Mouse (Mus musculus) hindbrain, embryonic 10.5 days (tissue): ENCODE results near the gene Pycard. TPM values are rescaled to one million over a fixed set of nuclear protein-coding genes. Genes with fewer than 3 reads are reported as not detected.
A peak's percentile ranks its signal among the peaks of the same experiment; 100 is the strongest.
"Not testable (repeated sequence)": the region's sequence is repeated elsewhere in the genome, so short reads cannot be mapped to it uniquely, and the experiment has no call there.

Experiments used
- DNase-seq: peaks from one replicate; pipeline ENCODE4 v3.0.0-alpha.2; 2017; ENCODE audit warnings: low spot score
- H3K27ac ChIP-seq: fragments of 300-500 bp; sonication (generic); 2 replicates; pipeline ENCODE4 v1.5.1; 2016; ENCODE audit warnings: mild to moderate bottlenecking, moderate library complexity
- H3K27me3 ChIP-seq: fragments of 300-500 bp; sonication (generic); 2 replicates; pipeline ENCODE4 v1.6.1; 2016; ENCODE audit warnings: mild to moderate bottlenecking; ENCODE audit not compliant: poor library complexity, insufficient read depth, severe bottlenecking
- H3K36me3 ChIP-seq: fragments of 300-500 bp; sonication (generic); 2 replicates; pipeline ENCODE4 v1.6.1; 2016; ENCODE audit warnings: mild to moderate bottlenecking, moderate library complexity
- H3K4me1 ChIP-seq: fragments of 300-500 bp; sonication (generic); replicated peaks from 2 replicates; pipeline ENCODE4 v1.6.1; 2016; ENCODE audit warnings: mild to moderate bottlenecking
- H3K4me3 ChIP-seq: fragments of 300-500 bp; sonication (generic); 2 replicates; pipeline ENCODE4 v1.5.1; 2016; ENCODE audit warnings: mild to moderate bottlenecking, moderate library complexity
- H3K9me3 ChIP-seq: fragments of 300-500 bp; sonication (generic); 2 replicates; pipeline ENCODE4 v1.6.1; 2016; ENCODE audit warnings: mild to moderate bottlenecking, moderate library complexity
- WGBS: fragments of 180-500 bp; shearing (Covaris S2); methylation state at CpG from one replicate; pipeline ENCODE4 v1.1.7; 2016; 5-methylcytosine and 5-hydroxymethylcytosine counted together
- polyA plus RNA-seq: library from polyadenylated mRNA; unstranded; fragments of >200 nt; fragmentation: Nextera tagmentation; extraction: Ambion mirVana; gene quantifications from 2 replicates; pipeline ENCODE4 v1.2.1, GENCODE M21; 2016

The Pycard gene
- polyA plus RNA-seq, 1 experiment from 2014 or later, result 9.5 TPM

DNA sequence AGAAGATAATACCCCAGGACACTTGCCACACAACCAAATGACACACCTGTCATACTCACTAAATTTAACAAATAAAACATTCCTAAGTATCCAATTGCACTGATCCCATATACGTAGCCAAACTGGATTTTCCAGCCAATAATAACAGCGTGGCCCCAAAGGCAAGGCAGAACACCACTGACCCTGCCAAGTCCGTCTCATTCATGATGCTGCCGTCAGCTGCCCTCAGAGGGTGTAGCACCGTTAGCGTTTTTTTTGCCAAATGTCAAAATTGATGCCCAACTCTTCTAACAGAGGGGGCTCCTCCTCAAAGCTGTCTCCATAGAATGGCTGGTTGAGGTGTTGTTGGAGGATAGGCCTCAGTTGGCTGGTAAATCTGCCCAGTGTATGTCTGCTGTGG lies 23.0 kb upstream of the Pycard start:
- H3K27ac ChIP-seq, result no peak overlapping the region
- WGBS, result 88% methylated on average over 6 of the region's 6 CpGs
- no peak overlapping the region for H3K4me3 ChIP-seq
- H3K4me1 ChIP-seq, result no peaks in the 10 kb centered on the region
- no peaks in the 10 kb centered on the region for H3K36me3 ChIP-seq
- no peaks in the 10 kb centered on the region for H3K27me3 ChIP-seq
- H3K9me3 ChIP-seq, result no peaks in the 10 kb centered on the region
- DNase-seq, result no peak

DNA sequence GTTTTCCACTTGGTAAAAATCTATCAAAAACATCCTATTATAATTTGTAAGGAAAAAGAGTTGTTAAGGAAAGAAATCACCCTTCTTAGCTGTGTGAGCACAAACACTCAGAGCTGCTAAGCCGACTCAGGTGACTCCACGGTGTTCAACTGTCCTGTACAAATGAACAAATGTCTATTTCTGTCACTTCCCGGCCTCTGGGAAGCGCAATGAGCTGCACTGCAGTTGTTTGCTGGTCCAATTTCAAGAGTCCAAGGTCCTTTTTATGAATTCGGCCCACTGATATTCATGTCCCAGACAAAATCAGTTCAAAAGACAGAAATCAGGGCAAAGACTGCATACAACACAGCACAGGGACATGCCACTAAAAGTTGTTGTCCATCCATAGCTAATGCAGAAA lies 22.5 kb upstream of the Pycard start:
- H3K36me3 ChIP-seq, H3K4me1 ChIP-seq, DNase-seq, H3K27ac ChIP-seq, H3K27me3 ChIP-seq, H3K9me3 ChIP-seq, H3K4me3 ChIP-seq: not testable (repeated sequence)
- WGBS, result 91% methylated on average over 5 of the region's 5 CpGs

DNA sequence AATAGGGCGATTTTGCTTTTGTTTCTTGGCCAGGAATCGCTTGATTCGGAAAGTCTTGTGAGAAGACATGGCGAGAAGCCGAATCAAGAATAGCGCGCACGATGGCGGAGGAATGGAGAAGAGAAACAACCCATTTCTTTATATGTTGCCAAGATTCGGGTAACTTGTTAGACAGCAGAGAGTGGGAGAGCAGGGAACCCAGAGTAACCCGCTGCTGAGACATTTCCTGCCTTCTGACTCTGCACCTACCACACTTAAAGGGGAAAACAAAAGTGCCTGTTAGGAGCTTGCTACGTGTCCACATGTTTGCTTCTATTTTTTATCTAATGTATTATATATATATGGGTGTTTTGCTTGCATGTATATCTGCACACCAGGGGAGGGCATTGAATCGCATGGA lies 19.4 kb upstream of the Pycard start:
- H3K4me1 ChIP-seq, result peaks cover 9% of the 10 kb centered on the region
- no peak overlapping the region for H3K27ac ChIP-seq
- H3K27me3 ChIP-seq, result peaks cover 24% of the 10 kb centered on the region; the same call in 1 of the 2 replicates
- 91% methylated on average over 13 of the region's 13 CpGs for WGBS
- no peak for DNase-seq
- no peak overlapping the region for H3K4me3 ChIP-seq
- H3K9me3 ChIP-seq, result no peaks in the 10 kb centered on the region
- H3K36me3 ChIP-seq, result no peaks in the 10 kb centered on the region

DNA sequence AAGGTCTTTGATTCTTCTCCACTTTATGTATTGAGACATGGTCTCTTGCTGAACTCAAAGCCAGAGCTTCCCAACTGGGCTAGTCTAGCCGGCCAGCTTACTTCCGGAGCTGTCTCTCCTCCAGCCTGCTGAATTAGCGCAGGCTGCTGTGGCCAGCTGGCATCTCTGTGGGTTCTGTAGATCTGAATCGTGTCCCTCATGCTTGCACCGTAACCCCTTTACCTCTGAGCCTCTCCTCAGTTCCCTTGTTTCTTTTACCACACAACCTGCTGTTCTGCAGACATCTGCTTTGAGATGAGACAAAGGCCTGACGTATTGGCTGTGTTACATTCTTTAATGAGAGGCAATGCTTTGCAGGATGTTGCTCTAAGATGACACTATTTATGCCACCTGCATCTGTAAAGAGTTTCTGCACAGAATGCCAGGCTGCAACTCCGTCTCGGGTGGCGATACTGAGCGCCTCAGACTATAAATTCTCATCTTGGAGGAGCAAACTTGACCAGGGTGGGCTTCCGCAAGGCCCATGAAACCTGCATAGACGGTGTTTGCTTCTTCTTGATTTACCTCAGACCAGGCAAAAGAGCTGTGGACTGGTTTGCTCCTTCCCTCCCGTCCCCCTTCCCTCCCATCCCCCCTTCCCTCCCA lies 18.6 kb upstream of the Pycard start:
- peaks cover 28% of the 10 kb centered on the region; the same call in 1 of the 2 replicates for H3K27me3 ChIP-seq
- H3K36me3 ChIP-seq, result no peaks in the 10 kb centered on the region
- peaks cover 9% of the 10 kb centered on the region for H3K4me1 ChIP-seq
- no peaks in the 10 kb centered on the region for H3K9me3 ChIP-seq
- DNase-seq, result no peak
- H3K4me3 ChIP-seq, result no peak overlapping the region
- WGBS, result 78% methylated on average over 13 of the region's 13 CpGs
- no peak overlapping the region for H3K27ac ChIP-seq

DNA sequence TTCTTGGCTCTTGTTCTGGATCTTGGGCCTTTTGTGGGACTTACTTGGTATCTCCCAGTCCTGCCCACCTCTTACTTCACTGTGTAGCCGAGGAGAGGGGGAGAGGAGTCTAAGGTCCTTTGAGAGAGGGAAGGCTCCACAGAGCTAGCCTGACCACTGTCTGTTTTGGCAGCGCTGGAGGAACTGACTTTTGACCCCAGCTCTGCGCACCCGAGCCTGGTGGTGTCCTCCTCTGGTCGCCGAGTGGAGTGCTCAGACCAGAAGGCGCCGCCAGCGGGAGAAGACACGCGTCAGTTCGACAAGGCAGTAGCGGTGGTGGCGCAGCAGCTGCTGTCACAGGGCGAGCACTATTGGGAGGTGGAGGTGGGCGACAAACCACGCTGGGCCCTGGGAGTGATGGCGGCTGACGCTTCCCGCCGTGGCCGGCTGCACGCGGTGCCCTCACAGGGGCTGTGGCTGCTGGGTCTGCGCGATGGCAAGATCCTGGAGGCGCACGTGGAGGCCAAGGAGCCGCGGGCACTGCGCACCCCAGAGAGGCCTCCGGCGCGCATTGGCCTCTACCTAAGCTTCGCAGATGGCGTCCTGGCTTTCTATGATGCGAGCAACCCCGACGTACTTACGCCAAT lies 16.2 kb upstream of the Pycard start:
- WGBS, result 52% methylated on average over 40 of the region's 40 CpGs
- peaks cover 13% of the 10 kb centered on the region for H3K4me1 ChIP-seq
- peak; percentile 15 for DNase-seq
- peak overlapping the region; percentile 20; the same call in 1 of the 2 replicates for H3K4me3 ChIP-seq
- no peaks in the 10 kb centered on the region for H3K36me3 ChIP-seq
- peak overlapping the region; percentile 45; the same call in 1 of the 2 replicates for H3K27ac ChIP-seq
- H3K9me3 ChIP-seq, result no peaks in the 10 kb centered on the region
- peaks cover 36% of the 10 kb centered on the region for H3K27me3 ChIP-seq

DNA sequence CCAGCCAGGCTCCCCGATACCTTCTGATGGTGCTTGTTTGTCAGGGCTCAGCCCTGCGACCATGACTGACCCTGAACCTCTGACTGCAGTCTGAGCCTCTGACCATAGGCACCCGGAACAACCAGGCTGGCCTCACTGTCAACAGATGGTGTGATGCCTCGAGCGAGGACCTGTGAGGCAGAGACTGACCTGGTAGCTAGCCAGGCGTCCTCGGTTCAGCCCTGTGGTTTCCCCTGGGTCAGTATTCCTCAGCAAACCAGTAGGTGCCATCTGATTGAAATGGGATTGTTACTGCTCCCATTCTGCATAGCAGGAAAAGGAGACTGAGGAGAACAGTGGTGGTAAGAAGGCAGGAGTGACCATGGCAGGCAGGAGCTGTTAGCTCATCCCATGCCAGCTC lies 12.5 kb upstream of the Pycard start:
- peaks cover 26% of the 10 kb centered on the region for H3K4me1 ChIP-seq
- no peak for DNase-seq
- H3K27ac ChIP-seq, result no peak overlapping the region
- no peaks in the 10 kb centered on the region for H3K9me3 ChIP-seq
- H3K36me3 ChIP-seq, result no peaks in the 10 kb centered on the region
- H3K27me3 ChIP-seq, result peaks cover 55% of the 10 kb centered on the region
- H3K4me3 ChIP-seq, result no peak overlapping the region
- WGBS, result 80% methylated on average over 7 of the region's 7 CpGs

DNA sequence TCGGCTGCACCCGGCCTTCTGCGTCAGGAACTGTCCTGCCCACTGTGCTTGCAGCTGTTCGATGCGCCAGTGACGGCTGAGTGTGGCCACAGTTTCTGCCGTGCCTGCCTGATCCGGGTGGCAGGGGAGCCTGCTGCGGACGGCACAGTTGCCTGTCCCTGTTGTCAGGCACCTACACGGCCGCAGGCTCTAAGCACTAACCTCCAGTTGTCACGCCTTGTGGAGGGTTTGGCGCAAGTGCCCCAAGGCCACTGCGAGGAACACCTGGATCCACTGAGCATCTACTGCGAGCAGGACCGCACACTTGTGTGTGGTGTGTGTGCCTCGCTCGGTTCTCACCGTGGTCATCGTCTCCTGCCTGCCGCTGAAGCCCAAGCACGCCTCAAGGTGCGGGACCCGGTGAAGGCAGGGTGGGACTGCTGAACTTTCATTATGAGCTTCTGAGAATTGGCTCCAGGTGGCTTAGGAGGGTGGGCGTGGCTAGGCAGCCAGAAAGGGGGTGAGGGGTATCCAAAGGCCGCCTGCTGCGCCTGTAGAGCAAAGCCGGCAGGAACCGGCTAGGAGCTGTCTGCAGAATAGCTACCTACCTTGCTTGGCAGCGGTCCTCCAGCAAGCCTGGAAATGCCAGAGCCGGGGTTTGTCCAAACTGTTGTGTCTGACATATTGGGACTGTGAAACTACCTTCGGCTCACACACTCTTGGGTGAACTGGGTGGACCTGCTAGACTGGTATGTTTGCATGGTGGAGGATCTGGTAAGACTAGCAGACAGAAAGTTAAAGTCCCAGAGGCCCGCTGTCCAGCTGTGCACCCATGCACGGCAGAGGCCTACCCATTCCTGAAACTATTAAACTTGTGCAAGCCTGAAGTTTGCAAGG lies 11.1 kb upstream of the Pycard start:
- peak overlapping the region; percentile 59; the same call in 1 of the 2 replicates for H3K27ac ChIP-seq
- no peaks in the 10 kb centered on the region for H3K9me3 ChIP-seq
- H3K4me3 ChIP-seq, result peak overlapping the region; percentile 36
- peak; percentile 24 for DNase-seq
- H3K36me3 ChIP-seq, result no peaks in the 10 kb centered on the region
- WGBS, result 29% methylated on average over 35 of the region's 35 CpGs
- peaks cover 45% of the 10 kb centered on the region for H3K27me3 ChIP-seq
- H3K4me1 ChIP-seq, result peaks cover 20% of the 10 kb centered on the region

DNA sequence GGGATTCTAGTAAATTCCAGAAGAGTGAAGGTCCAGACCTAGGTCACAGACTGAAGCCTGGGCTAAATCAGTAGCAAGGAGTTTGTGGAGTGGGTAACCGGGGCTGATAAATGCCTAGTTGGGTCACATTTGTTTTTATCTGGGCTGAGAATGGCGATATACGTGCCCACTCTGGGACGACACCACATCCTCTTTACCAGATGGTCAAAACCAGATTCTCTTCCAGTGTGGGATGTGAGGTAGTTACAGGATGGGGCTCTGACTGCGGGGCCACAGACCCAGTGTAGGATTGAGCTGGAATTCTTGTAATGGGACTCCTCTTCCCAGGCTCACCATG lies 10.5 kb upstream of the Pycard start:
- no peak for DNase-seq
- peaks cover 17% of the 10 kb centered on the region for H3K4me1 ChIP-seq
- peaks cover 39% of the 10 kb centered on the region for H3K27me3 ChIP-seq
- H3K4me3 ChIP-seq, result no peak overlapping the region; the same call in 1 of the 2 replicates
- 69% methylated on average over 5 of the region's 5 CpGs for WGBS
- no peaks in the 10 kb centered on the region for H3K36me3 ChIP-seq
- no peaks in the 10 kb centered on the region for H3K9me3 ChIP-seq
- no peak overlapping the region for H3K27ac ChIP-seq

DNA sequence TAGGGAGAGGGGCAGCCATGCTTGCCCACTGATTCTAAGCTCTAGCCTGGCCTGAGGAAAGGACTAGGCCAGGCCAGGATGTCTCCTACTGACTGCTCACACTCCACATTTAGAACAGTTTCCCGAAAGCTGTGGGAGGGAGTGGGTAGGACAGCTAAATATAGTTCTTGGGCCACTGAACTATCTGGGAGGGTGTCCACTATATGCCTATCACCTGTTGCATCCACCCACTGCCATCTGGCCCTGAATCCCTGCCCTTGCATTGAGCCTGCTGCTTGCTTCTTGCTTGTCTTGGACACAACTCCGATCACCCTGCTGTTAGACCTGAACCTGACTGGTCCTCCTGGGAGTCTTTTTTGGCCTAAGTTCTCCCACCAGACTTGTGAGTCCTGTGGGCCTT lies 10.0 kb upstream of the Pycard start, which contains the start of gene Trim72:
Trim72 (plus strand) TSS at position 262 of the 400 bp plus-strand sequence.
- H3K4me1 ChIP-seq, result peaks cover 17% of the 10 kb centered on the region
- DNase-seq, result no peak
- peak within 1 kb of the TSS; percentile 36 for H3K4me3 ChIP-seq
- peaks cover 35% of the 10 kb centered on the region for H3K27me3 ChIP-seq
- H3K36me3 ChIP-seq, result no peaks in the 10 kb centered on the region
- WGBS, result 94% methylated on average over 2 of the region's 2 CpGs
- peak within 1 kb of the TSS; percentile 59; the same call in 1 of the 2 replicates for H3K27ac ChIP-seq
- H3K9me3 ChIP-seq, result no peaks in the 10 kb centered on the region

DNA sequence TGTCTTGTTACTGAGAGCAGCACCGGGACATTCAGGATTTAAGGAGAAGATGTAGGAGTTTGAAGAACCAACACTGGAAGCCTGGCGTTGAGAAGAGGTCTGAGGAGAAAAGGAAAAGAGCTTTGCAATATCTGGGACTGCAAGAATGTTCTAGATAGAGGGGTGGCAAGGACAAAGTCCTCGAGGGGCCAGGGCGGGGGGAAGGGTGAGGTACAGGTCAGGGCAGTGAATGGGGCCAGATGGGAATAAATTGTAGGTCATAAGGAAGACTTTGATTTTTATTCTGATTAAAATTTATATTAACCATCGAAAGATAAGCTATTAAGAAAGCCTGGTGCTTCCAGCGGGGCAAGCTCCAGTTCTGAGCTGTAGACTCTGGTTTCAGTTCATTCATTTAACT lies 9.4 kb upstream of the Pycard start:
- Histone ChIP-seq H3K27me3 (peaks cover 30% of the 10 kb centered on the region), H3K36me3 (no peaks in the 10 kb centered on the region), H3K4me1 (peaks cover 17% of the 10 kb centered on the region), H3K27ac (no peak overlapping the region), H3K9me3 (no peaks in the 10 kb centered on the region), H3K4me3 (no peak overlapping the region)
- 88% methylated on average over 6 of the region's 6 CpGs for WGBS
- no peak for DNase-seq

DNA sequence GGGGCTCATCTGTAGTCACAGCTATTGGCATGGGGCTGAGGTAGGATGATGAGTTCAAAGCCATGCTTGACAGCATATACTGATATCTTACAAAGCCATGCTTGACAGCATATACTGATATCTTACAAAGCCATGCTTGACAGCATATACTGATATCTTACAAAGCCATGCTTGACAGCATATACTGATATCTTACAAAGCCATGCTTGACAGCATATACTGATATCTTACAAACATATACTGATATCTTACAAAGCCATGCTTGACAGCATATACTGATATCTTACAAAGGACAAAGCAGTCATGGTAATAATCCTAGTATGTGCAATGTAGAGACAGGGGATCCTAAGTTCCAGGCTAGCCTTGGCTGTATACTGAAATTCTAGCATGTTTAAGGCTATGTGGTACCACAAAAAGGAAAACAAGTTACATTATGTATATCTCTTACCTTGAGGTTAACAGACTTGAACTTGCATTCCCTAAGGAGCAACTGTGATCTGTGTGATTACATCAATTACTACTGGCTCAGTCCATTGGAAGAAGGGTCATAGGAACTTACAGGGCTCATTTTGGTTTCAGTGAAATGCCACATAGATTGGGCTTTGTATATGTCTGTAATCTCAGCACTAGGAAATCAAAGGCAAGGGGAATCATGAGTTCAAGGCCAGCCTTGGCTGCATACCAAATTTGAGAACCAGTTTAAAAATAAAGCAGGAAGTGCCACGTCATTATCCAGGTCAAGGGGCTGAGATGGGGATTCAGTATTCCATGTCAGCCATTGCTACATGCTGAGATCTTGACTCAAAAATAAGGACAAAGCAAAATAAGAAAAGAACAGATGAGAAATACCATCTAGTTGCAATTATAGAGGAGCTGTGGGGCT lies 6.6 kb upstream of the Pycard start:
- H3K4me3 ChIP-seq, result no peak overlapping the region

DNA sequence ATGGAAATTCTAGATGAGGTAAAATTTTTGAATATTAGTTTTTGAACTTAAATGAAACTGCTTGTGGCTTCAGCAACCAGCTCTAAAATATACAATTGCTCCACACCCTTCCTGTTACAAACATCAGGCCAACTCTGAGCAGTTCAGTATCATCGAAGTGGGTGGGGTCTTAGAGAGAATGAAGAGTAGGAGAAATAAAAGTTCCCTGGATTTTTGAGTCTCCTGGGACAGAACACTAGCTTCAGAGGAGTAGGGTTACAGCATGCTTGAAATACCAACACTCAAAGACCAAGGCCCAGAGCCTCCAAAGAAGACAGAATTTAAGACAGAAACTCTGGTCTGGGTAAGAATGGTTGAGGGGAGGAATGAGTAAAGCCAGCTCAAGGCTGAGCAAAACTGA lies 5.8 kb upstream of the Pycard start:
- no peak for DNase-seq
- WGBS, result 72% methylated on average over 1 of the region's 1 CpGs
- Histone ChIP-seq H3K36me3 (no peaks in the 10 kb centered on the region), H3K27me3 (peaks cover 14% of the 10 kb centered on the region), H3K4me1 (peaks cover 10% of the 10 kb centered on the region), H3K27ac (no peak overlapping the region), H3K9me3 (no peaks in the 10 kb centered on the region), H3K4me3 (no peak overlapping the region)

More for the DNA sequence above, 6.6 kb upstream of the Pycard start:
- 82% methylated on average over 1 of the region's 1 CpGs for WGBS
- peaks cover 22% of the 10 kb centered on the region for H3K27me3 ChIP-seq
- H3K4me1 ChIP-seq, result peaks cover 17% of the 10 kb centered on the region
- H3K36me3 ChIP-seq, result no peaks in the 10 kb centered on the region
- DNase-seq, result no peak
- H3K27ac ChIP-seq, result no peak overlapping the region
- no peaks in the 10 kb centered on the region for H3K9me3 ChIP-seq
